Mouse (Mus musculus): ENCODE results near the gene Hmgcs2.
A peak's percentile ranks its signal among the peaks of the same experiment; 100 is the strongest.

The Hmgcs2 gene

DNA sequence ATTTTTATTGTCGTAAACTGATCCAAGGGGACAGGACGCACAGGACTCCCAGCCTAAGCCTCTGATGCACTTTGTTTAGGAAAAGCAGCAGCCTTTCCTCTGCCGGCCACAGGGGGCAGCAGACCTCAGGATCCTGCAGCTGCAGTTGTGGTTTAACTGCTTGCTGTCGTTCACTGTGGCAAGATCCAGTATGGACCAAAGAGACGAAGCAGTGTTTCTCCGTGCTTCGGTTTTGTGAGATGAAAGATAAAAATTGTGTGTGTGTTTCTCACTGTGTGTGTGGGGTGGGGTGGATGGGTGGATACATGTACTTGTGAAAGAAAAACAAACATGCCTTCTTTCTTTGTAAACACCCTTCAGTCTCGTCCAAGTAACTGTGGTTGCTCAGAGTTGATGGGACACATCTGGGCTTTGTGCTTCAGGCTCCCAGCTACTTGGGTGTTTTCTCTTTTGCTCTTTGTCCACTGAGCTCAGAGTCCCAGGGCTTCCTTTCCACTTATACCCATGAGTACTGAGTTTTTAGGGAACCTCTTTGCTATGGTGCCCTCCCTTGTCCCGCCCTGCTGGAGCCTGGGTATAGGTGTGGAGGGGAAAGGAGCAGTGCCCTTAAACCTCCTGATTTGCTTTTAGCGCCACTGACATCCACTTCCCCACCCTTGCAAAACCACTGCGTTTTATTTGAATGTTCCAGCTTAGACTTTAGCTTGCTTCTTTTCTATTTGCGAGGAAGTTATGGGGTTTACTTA lies 871 bp downstream of the Hmgcs2 start:
- DNase-seq, result peak; percentile 52 to 72

DNA sequence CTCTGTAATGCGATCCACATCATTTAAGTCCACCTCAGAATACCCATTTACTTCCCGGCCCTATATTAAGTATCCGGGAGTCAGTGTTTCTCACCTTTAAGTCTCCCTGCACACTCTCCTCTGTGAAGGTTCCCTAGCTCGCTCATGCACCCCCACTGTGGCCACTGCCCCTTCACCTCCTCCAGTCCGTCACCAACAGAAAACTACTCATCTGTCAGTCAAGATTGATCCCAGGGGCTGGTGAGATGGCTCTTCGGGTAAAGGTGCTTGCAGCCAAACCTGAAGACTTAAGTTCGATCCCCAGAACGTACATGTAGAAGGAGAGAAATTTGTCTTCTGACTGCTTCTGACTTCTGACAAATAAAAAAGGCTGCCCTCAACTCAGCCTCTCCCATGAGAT lies 2.2 kb downstream of the Hmgcs2 start:
- DNase-seq, result no peak

DNA sequence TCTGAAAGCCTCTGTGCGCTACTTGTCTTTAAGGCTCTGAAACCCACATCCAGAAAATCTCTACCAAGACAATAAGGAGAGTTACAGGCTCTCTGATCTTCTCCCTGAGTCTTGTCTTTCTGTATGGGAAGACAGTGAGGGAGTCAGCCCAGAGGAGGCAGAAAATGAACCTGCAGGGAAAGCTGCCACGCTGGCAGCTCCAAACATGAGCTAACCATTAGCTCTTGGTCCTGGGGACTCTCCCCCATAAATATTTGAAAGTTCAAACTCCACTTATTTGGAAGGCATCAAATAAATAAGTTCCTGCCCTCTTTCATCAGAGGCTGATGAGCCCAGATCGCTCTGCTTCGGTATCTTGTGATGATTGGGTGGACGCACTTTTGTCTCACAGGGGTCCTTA lies 3.0 kb downstream of the Hmgcs2 start:
- no peak for DNase-seq

DNA sequence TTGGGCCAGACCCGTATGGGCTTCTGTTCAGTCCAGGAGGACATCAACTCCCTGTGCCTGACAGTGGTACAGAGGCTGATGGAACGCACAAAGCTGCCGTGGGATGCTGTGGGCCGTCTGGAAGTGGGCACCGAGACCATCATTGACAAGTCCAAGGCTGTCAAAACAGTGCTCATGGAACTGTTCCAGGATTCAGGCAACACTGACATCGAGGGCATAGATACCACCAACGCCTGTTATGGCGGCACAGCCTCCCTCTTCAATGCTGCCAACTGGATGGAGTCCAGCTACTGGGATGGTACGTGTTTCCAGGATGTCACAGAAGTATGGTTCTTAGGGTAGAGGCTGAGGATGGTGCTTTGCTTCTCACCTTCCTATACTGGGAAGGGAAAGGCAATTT lies 10.8 kb downstream of the Hmgcs2 start:
- no peak for DNase-seq

DNA sequence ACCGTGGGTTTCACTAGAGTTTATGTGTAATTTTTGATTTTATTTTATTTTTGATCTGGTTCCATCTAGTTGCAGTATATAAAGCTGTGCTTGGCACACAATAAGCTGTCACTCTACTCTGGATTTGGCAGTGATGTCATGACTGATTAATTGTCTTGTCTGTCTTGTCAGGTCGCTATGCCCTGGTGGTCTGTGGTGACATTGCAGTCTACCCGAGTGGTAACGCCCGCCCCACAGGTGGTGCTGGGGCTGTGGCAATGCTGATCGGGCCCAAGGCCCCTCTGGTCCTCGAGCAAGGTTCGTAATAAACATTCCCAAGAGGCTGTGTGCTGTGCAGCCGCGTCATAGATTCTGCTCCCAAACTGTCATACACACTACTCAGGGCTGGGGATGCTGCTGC lies 15.7 kb downstream of the Hmgcs2 start:
- DNase-seq, result no peak

DNA sequence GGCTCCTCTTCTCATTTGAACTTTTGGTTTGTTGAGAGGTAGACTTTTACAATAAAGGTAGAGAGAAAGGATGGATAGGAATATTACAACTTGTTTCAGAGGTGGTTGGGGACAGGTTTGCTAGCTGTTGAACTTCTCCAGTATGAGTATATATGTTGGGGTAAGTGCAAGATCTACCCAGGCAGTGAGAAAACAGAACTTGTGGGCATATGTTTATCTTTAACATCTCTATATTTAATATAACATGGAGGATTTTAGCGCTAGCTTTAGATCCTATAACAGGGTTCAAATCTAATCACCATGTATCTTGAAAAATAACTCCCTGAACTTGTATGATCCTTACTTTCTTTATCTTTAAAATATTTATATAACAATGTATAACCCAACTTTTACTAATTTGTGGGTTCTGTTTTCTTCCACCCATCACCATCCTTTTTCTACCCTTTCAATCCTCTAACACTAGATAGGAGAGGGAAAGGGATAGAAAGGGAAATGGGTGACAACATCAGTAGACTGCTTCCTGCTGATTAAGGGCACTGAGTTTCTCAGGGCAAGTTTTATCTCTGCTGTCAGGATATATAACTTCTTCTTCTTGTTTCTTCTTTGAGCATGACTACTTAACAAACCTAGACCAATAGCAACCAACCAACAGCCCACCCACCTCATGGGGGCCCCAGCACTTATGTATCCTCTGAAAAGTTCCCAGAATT lies 19.3 kb downstream of the Hmgcs2 start:
- DNase-seq, result no peak

DNA sequence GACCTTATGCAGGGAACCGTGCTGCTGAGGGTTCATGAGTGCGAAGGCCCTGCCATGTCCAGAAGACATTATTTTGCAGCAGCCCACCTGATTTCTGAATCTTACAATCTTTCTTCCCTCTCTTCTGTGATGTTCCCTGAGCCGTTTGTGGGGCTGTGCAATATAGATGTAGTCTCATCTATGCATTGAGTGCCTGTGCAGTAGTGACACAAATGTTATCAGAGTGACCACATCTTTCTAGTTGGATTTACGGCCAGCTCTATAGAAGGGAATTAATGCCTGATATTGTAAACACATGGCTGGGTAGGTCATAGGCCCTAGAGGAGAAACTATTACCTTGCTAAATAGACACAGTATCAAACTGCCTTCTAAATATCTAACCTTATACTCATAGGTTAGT lies 20.0 kb downstream of the Hmgcs2 start:
- no peak for DNase-seq

DNA sequence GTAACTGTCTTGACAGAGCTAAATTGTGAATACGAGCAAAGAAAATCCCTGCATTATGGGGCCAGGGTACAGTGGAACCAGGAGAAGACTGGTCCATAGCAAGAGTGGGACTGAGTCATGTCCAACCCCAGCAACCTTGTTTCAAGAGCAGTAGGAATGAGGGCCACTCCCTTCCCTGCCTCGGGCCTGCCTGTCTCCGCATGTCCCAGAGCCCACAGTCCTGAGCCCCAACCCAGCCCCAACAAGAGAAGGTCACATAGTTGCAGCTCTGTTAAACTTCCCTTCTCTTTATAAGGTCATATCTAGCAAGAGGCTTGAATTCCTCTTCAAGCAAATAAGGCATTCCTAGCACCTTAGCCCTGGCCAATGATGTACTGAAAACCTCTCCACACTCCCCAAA lies 21.5 kb downstream of the Hmgcs2 start:
- DNase-seq, result no peak

DNA sequence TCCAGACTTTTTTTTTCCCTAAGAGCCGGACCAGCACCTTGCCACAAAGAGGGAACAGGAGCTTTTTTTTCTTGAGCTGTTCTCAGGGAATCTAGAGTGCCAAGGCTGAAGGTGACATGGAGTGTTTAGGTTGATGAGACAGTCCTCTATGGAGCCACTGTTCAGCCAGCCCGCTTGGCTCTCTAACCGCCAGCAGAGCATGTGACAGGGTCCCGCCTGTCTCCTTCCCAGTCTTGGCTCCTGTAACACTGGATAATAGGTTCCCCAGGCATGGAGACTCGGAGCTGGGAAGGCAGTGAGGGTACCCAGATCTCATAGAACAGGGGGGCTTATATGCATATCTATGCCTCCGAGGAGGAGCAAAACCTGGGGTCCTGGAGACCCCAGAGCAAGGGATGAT lies 28.4 kb downstream of the Hmgcs2 start:
- DNase-seq, result no peak

DNA sequence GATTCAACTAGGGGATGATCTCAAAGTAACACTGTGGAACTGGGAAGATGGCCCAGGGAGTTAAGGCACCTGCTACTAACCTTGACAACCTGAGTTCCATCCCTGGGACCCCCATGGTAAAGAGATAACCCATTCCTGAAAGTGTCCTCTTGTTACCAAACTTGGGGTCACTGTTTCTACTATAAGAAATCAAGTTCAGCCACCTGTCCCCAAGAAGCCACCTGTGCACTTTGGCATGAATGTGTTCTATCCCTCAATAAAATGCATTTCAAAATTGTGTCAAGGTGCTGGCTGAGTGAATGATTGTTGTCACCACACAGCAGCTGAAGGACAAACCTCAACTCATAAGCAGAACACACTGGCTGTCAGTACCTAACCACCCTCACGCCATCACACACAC lies 30.2 kb downstream of the Hmgcs2 start:
- DNase-seq, result no peak

DNA sequence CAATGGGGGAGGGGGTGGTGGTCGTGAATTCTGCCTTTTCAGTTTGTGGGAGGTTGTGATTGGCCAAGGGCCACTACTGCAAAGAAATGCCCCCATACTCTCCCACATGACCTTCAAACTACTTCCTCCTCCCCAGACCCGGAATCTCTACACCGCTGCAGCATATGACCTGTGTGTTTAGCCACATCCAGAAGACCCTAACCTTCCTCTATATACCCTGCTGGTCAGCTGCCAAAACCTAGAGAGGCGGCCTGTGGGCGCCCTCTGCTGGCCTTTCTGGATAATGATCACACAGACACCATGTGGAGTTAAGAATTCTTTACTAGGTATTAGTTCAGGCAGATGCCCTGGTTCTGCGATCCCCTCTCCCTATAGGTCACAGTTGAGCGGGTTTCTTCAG lies 32.6 kb downstream of the Hmgcs2 start:
- DNase-seq, result peak; percentile 45 to 65

DNA sequence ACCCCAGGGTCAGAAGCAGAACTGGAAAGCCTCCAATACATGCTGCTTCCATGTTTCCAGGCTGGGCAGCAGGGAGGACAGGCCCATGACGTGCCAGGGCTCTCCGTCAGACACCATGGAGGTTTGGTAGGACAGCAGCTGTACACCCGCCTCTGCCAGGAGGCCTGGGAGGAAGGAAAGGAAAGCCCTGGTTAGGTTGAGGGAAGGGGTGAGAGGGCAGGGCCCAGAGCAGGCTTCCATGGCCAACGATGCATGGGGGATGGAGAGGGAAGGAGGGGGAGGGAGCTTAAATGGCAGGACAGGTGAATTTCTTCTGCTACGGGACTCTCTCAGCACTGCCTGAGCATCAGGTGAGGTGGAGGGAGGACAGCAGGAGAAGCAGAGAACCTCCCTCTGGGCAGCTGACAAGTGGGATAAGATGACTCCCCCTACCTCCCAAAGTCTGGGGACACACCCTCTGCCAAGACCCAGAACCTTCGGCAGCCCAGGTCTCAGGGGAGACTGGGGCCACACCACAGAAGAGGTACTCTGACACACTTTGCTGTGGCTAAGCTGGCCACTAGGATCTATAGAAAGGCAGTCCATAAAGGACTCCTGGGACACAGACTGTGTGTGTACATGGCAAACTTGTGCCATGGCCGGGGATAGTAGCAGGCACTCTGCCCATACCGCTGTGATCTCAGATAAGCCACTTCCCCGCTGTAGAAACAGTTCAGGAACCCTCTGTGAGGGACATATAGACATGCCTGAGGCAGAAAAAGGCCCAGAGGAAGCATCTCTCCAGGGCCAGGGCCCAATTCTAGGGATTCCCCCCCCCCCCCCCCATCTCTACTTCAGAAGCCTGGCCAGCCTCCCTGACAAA lies 33.3 kb downstream of the Hmgcs2 start:
- no peak for DNase-seq

DNA sequence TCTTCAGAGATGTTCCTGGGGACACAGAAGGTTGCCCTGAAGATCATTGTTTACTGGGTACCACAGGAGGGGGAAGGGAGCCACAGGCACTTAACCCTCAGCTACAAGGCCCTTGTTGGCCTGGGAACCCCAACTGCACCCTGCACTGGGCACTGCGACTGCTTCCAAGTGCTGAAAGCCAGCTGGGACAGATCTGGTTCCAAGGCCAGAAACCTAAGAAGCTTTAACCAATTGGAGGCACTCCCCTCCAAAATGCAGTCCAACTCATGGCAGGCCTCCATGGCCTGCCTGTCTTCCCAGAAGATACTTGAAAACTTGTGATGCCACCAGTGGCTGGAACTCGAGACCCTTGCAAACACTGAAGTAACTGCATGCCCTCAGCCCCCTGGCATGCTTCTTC lies 34.9 kb downstream of the Hmgcs2 start:
- no peak for DNase-seq

DNA sequence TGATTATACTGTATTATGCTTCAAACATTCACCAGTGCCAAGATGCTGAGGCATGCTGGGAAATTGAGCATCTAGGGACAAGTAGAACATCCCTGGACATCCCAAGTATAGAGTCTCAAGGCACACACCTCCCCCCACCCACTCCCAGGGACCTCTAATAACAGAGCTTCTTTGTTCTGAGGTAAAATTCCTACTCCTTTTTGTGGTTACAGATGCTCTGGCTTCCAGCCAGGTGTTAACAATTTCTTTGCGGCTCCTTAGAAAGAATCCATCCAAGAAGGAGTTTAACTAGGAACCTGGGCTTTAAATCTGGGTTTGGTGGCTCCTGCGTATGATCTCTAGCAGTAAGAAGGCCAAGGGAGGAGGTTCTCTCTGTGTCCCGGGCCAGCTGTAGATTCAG lies 36.9 kb downstream of the Hmgcs2 start:
- no peak for DNase-seq

DNA sequence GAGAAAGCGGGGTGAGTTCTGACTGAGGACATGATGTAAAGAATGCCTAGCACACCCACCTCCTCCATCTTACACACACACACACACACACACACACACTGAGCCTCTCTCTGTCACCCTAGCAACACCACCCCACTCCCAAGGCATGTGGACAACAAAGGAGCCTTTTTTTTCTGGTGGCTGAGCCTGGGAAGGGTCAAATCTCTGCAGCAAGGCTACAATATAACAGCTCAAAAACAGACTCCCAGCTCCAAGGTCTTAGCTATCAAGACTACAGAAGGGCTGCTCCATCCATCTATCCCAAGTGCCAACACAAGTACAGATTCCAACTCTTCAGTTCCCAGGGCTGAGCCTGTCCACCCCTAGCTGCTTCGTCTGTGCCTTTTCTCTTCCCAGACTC lies 39.0 kb downstream of the Hmgcs2 start:
- DNase-seq, result no peak

DNA sequence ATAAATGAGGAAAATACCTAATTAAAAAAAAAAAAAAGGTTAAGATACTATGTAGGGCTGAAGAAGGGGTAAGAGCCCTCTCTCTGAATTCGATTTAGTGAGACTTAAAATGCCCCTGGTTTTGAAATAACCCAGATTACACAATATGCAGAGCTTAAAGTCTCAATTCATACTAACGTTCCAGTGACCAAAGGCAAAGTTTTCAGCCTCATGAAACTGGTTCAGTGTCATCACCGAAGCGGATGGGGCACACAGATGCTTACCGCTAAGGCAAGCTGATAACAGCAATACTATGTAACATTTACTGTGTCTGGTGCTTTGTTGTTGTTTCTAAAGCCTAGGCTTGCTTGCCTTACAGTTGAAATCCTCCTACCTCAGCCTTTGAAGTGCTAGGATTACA lies 42.0 kb downstream of the Hmgcs2 start:
- DNase-seq, result no peak

DNA sequence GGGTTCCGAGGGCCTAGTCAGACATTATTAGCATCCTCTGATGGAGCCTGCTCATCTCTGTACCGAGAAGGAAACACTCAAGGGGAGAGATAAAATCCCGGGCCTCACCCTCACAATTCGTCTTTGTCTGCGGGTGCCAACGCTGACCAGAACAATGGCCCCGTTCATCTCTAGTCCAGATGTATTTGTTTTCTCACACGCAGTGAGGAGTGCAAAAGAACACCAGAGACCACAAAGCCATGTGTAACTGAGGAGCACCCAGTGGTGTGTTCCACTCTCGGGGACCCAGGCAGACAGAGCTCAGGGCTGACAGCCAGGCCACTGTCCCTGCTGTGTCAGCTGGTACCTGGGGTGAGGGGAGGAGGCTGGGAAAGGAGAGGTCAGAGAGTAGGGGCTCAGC lies 44.0 kb downstream of the Hmgcs2 start:
- DNase-seq, result no peak

DNA sequence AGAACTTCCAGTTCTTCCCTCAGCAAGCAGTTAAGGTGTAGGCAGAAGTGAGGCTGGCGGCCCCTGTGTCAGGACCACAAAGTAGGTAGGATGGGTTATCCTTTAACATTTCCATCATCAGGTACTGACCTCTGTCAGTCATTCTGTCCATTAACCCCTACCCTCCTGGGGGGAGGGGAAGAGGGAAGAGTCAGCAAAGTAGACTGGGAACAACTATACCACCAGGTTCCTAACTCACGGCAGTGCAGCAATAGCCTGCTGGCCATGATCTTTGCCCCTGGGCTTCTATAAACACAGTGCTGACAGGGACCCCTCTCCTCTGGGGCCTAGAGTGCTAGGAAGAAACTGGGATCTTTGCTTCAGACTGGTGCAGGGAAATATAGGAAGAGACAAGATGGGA lies 53.8 kb downstream of the Hmgcs2 start:
- DNase-seq, result no peak

DNA sequence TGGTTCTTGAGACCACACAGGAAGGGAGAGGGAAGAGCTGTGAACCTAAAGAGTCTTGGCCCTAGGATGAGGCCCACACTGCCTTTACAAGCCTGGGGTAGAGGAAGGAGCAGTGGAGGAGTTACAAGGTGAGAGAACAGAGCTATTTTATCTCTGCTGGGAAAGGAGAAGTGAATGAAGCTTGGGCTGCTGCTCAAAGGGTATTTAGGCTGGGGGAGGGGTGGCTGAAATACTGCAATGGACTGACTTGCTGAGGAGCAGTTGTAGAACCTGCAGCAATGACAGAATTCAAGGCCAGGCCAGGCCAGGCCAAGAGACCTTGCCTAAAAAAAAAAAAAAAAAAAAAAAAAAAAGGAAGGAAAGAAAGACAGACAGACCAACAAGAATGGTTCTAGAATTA lies 55.1 kb downstream of the Hmgcs2 start:
- no peak for DNase-seq

DNA sequence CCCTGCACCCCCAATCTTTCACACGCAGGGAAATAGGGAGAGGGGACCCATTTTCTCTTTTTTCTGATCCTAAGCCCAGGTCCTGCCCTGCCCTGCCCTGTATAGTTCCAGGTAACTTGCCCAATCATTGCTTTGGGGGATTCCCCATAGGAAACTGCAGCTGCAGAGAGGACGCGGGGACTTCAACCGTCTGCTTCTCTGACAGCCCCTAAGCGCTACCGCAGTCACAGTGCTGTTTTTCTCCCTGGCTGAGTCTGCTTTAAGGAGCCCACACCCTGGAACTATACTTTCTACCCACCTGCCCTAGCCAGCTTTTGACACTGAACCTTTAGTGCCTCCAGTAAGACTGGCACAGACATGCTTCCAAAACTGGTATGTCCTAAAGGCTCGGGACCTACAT lies 55.7 kb downstream of the Hmgcs2 start:
- DNase-seq, result no peak

DNA sequence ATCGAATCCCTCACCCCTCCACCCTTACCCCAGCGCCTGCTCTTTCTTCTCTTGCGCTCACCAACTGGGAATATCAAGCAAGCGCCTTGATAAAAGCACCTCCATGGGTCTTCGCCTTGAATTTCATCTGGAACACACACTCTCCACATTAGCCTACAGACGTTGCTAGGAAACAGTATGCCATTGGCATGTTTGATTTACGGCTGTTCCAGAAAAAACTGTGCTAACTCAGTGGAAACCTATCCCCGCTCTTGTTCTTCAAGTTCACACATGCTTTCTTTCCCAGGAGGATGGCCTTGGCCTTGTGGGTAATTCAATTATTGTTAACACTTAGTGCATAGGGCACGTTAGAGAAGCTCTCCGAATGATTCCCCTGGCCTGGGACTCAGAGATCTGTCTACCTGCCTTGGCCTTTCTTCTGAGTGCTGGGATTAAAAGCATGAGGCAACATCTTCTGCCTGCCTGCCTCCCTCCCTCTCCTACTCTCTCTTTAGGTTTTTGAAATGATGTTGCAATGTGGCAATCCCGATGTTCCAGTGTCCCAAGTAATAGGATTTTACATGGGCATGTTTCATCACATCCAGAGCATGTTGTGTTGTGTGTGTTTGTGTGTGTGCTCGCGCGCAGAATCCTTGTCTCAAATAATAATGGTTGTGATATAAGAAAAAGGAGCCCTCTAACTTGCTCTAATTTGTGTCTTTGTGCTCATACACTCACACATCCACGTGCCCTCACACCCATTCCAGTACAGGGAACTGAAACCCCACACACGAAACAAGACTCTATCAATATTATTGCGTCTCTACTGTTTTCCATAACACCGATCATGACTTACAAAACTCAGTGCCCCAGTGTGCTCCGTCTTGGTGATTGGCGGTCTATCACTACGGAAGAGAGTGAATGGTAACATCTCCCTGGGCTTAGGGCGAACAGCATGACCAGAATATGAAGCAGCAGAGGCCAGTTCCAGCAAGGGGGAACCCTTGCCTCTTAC lies 56.7 kb downstream of the Hmgcs2 start:
- no peak for DNase-seq

DNA sequence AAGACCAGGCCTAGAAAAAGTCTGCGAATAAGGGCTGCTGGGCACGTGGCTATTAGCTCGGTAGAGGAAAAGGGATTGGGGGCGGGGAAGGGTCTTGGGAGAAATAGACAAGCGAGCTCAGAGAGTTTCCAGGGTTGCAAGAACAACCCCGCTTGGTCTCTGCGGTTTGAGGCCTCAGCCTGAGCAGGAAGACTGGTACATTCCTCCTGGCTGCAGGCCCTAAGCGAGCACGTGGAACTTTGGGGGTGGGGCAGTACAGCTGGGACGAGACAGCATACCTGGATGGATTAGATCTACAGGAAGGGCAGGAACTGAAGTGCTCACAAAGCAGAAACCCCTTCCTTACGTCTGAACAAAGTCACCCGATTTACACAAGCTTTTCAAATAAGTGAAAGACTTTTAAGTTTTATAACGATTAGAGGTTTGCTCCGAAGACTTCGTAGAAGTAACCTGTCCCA lies 58.4 kb downstream of the Hmgcs2 start:
- peak; percentile 38 to 51 for DNase-seq

Measured in cerebellum, postnatal 25 days (tissue).